Mouse (Mus musculus) hindbrain, postnatal 0 days (tissue): ENCODE data around the gene Plcb2. TPM values are rescaled to one million over a fixed set of nuclear protein-coding genes. Genes with fewer than 3 reads are reported as not detected.
A peak's percentile ranks its signal among the peaks of the same experiment; 100 is the strongest.

Source experiments
- ATAC-seq: fragments of 200-750 bp; cut with Nextera tagmentation; 2 replicates; pipeline ENCODE4 v1.8.0; 2017; ENCODE audit warnings: mild to moderate bottlenecking, moderate TSS enrichment, moderate library complexity
- DNase-seq: peaks from one replicate; pipeline ENCODE4 v3.0.0-alpha.2; 2015; ENCODE audit warnings: low spot score
- H3K27ac ChIP-seq: fragments of 300-500 bp; sonication (generic); 2 replicates; pipeline ENCODE4 v1.5.1; 2014; ENCODE audit warnings: mild to moderate bottlenecking
- H3K27me3 ChIP-seq: fragments of 300-500 bp; sonication (generic); 2 replicates; pipeline ENCODE4 v1.6.1; 2014; ENCODE audit warnings: low read length, mixed read lengths; ENCODE audit not compliant: insufficient read depth
- H3K36me3 ChIP-seq: fragments of 300-500 bp; sonication (generic); 2 replicates; pipeline ENCODE4 v1.6.1; 2014; ENCODE audit warnings: low read length, mixed read lengths; ENCODE audit not compliant: insufficient read depth
- H3K4me1 ChIP-seq: fragments of 300-500 bp; sonication (generic); 2 replicates; pipeline ENCODE4 v1.6.1; 2014; ENCODE audit warnings: antibody characterized with exemption, low read length, mixed read lengths; ENCODE audit not compliant: insufficient read depth
- H3K4me2 ChIP-seq: fragments of 300-500 bp; sonication (generic); 2 replicates; pipeline ENCODE4 v1.6.1; 2014; ENCODE audit warnings: low read depth, mild to moderate bottlenecking, low read length, moderate library complexity, mixed read lengths
- H3K4me3 ChIP-seq: fragments of 300-500 bp; sonication (generic); 2 replicates; pipeline ENCODE4 v1.5.1; 2014; ENCODE audit warnings: low read length
- H3K9ac ChIP-seq: fragments of 300-500 bp; sonication (generic); replicated peaks from 2 replicates; pipeline ENCODE4 v1.6.1; 2014; ENCODE audit warnings: mild to moderate bottlenecking, low read length, moderate library complexity, mixed read lengths
- H3K9me3 ChIP-seq: fragments of 300-500 bp; sonication (generic); 2 replicates; pipeline ENCODE4 v1.6.1; 2016; ENCODE audit warnings: low read length, mixed read lengths
- CTCF ChIP-seq: IDR thresholded peaks from 2 replicates; pipeline ENCODE4 v1.5.1; 2016; ENCODE audit warnings: antibody characterized with exemption, control low read depth, low read depth
- WGBS: fragments of 180-500 bp; shearing (Covaris S2); extraction: QIAGEN DNeasy Blood & Tissue Kit; methylation state at CpG from one replicate; pipeline ENCODE4 v1.1.7; 2014; 5-methylcytosine and 5-hydroxymethylcytosine counted together
- polyA plus RNA-seq: library from polyadenylated mRNA; unstranded; fragments of >200 nt; fragmentation: Nextera tagmentation; extraction: Ambion mirVana; gene quantifications from 2 replicates; pipeline ENCODE4 v1.2.1, GENCODE M21; 2015
- total RNA-seq: library from RNA; depleted of rRNA; stranded (reverse); fragments of >200 nt; gene quantifications from 2 replicates; pipeline ENCODE4 v1.2.3, GENCODE M21; 2014

Gene Plcb2
- total and polyA plus RNA-seq, 2 experiments from 2014 or later, result 0.69 to 1.7 TPM

GRCm38 (mm10) chr2:118700179-118701062 lies 27.8 kb downstream of the Plcb2 start:
- no peak for ATAC-seq
- peak overlapping the region; percentile 17 for H3K4me3 ChIP-seq
- 2% methylated on average over 32 of the region's 32 CpGs for WGBS

DNA sequence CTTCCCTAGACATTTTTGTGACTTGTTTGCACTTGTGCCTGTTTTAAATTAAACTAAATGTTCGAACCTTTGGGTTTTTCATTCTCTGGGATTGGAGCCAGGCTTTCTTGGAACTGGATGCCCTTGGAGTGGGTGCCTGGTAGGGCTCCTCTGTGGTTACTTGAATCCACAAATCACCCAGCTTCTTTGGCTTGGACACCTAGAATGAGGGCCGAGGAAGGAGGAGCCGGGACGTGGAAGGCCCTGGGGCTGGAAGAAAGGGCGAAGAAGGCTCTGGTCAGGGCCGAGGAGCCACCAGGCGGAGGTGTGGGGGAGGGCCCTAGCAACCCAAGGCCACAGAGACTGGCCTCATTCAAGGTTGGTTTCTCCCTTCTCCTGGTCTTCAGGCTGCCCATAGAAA lies 30.3 kb downstream of the Plcb2 start:
- no peak for TF ChIP-seq CTCF
- H3K9ac ChIP-seq, result no peak overlapping the region
- no peak overlapping the region for H3K4me3 ChIP-seq
- H3K27ac ChIP-seq, result no peak overlapping the region
- H3K27me3 ChIP-seq, result peaks cover 27% of the 10 kb centered on the region
- DNase-seq, result peak; percentile 36
- ATAC-seq, result no peak
- no peak overlapping the region for H3K4me2 ChIP-seq
- 37% methylated on average over 7 of the region's 7 CpGs for WGBS
- H3K36me3 ChIP-seq, result no peaks in the 10 kb centered on the region
- peaks cover 12% of the 10 kb centered on the region for H3K4me1 ChIP-seq
- H3K9me3 ChIP-seq, result no peaks in the 10 kb centered on the region

More at GRCm38 (mm10) chr2:118700179-118701062, 27.8 kb downstream of the Plcb2 start:
- Histone ChIP-seq H3K4me1 (peaks cover 26% of the 10 kb centered on the region), H3K4me2 (peak overlapping the region; percentile 37), H3K27ac (no peak overlapping the region), H3K9ac (no peak overlapping the region), H3K9me3 (no peaks in the 10 kb centered on the region), H3K27me3 (peaks cover 52% of the 10 kb centered on the region), H3K36me3 (no peaks in the 10 kb centered on the region)
- peak; percentile 81 for DNase-seq
- peak; percentile 90 for TF ChIP-seq CTCF

- Histone ChIP-seq H3K4me2 (no peak overlapping the region), H3K27me3 (peaks cover 23% of the 10 kb centered on the region), H3K36me3 (no peaks in the 10 kb centered on the region), H3K9me3 (no peaks in the 10 kb centered on the region), H3K9ac (no peak overlapping the region), H3K4me1 (peaks cover 11% of the 10 kb centered on the region), H3K27ac (no peak overlapping the region), H3K4me3 (no peak overlapping the region)
- TF ChIP-seq CTCF, result no peak
- WGBS, result 36% methylated on average over 5 of the region's 5 CpGs
- DNase-seq, result no peak
- no peak for ATAC-seq
These were observed 30.8 kb downstream of the Plcb2 start for GRCm38 (mm10) chr2:118697311-118697877.

GRCm38 (mm10) chr2:118696451-118697308 lies 31.6 kb downstream of the Plcb2 start:
- Histone ChIP-seq H3K4me1 (peaks cover 11% of the 10 kb centered on the region), H3K9ac (no peak overlapping the region), H3K36me3 (no peaks in the 10 kb centered on the region), H3K9me3 (no peaks in the 10 kb centered on the region), H3K27me3 (peaks cover 15% of the 10 kb centered on the region), H3K4me3 (no peak overlapping the region), H3K27ac (no peak overlapping the region), H3K4me2 (no peak overlapping the region)
- TF ChIP-seq CTCF, result no peak
- WGBS, result 47% methylated on average over 21 of the region's 21 CpGs
- no peak for ATAC-seq
- DNase-seq, result peak; percentile 27

GRCm38 (mm10) chr2:118695677-118696232 lies 32.5 kb downstream of the Plcb2 start:
- ATAC-seq (0 out of 2 replicates have a peak, but pooled peaks have one; percentile 12), DNase-seq (peak; percentile 82)
- peak; percentile 86 for TF ChIP-seq CTCF
- Histone ChIP-seq H3K9me3 (no peaks in the 10 kb centered on the region), H3K27me3 (peaks cover 7% of the 10 kb centered on the region; the same call in 1 of the 2 replicates), H3K4me3 (no peak overlapping the region), H3K36me3 (no peaks in the 10 kb centered on the region), H3K4me2 (no peak overlapping the region), H3K27ac (no peak overlapping the region), H3K4me1 (peaks cover 9% of the 10 kb centered on the region), H3K9ac (no peak overlapping the region)
- 27% methylated on average over 11 of the region's 11 CpGs for WGBS

DNA sequence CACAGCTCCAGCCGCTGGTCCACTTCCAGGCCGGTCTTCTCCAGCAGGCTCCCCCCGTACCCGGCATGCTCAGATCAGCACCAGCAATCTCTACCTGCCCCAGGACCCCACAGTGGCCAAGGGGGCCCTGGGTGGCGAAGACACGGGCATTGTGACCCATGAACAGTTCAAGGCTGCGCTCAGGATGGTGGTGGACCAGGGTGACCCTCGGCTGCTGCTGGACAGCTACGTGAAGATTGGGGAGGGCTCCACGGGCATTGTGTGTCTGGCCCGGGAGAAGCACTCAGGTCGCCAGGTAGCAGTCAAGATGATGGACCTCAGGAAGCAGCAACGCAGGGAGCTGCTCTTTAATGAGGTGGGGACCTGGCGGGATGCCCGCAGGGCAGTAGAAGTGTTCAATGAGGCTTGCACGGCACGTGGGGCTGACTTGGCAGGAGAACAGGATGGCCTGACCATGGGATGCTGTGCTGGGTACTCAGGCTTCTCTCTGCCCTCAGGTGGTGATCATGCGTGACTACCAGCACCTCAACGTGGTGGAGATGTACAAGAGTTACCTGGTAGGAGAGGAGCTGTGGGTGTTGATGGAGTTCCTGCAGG lies 34.8 kb downstream of the Plcb2 start:
- Histone ChIP-seq H3K4me2 (no peak overlapping the region), H3K27me3 (no peaks in the 10 kb centered on the region), H3K4me1 (peaks cover 3% of the 10 kb centered on the region; the same call in 1 of the 2 replicates), H3K27ac (no peak overlapping the region), H3K9me3 (no peaks in the 10 kb centered on the region), H3K4me3 (no peak overlapping the region), H3K36me3 (no peaks in the 10 kb centered on the region), H3K9ac (no peak overlapping the region)
- DNase-seq (peak; percentile 40), ATAC-seq (peak; percentile 18; the same call in 1 of the 2 replicates)
- 64% methylated on average over 19 of the region's 19 CpGs for WGBS
- TF ChIP-seq CTCF, result no peak
